In genomic region chr11:49086858-49087361, GRCm38 (mm10) we compare ENCODE assay signal across 11 mouse cellular contexts. TPM values are rescaled to one million over a fixed set of nuclear protein-coding genes. Genes with fewer than 3 reads are reported as not detected.
DNase-seq lines count a peak whose midpoint lies in the region; ATAC-seq lines count a peak whose summit lies in the region.
"Had no signal": no experiment of that assay in that cellular context is flagged by ENCODE, and none has a peak within 500 bp of the region (broad histone marks: within the 10 kb centered on the region; RNA-seq: fewer than 3 reads in every experiment).

No protein-coding gene starts in this region.

- H3K36me3 ChIP-seq in heart, embryonic 16.5 days (ENCODE audit: control insufficient read depth, insufficient read depth), result no peaks in the 10 kb centered on the region
- no peaks in the 10 kb centered on the region for H3K36me3 ChIP-seq in heart, embryonic 10.5 days
- H3K36me3 ChIP-seq in erythroblast, embryonic 14.5 days (ENCODE audit: control insufficient read depth), result no peaks in the 10 kb centered on the region
- peaks cover 64% of the 10 kb centered on the region for H3K36me3 ChIP-seq in megakaryocyte, embryonic 14.5 days (replicated peaks; ENCODE audit: low read length)
- H3K36me3 ChIP-seq: embryonic facial prominence, embryonic 13.5 days; heart, embryonic 12.5 days; lung, embryonic 15.5 days had no signal

- 67% methylated on average over 6 of the region's 6 CpGs for WGBS in heart, embryonic 16.5 days
- WGBS in heart, embryonic 10.5 days, result 80% methylated on average over 6 of the region's 6 CpGs

- H3K4me1 ChIP-seq in heart, embryonic 16.5 days (ENCODE audit: control insufficient read depth, insufficient read depth, low read length), result peaks cover 2% of the 10 kb centered on the region; the same call in 1 of the 2 replicates
- H3K4me1 ChIP-seq in heart, embryonic 10.5 days, result peaks cover 8% of the 10 kb centered on the region
- H3K4me1 ChIP-seq in erythroblast, embryonic 14.5 days (ENCODE audit: control insufficient read depth), result peaks cover 84% of the 10 kb centered on the region
- peaks cover 97% of the 10 kb centered on the region for H3K4me1 ChIP-seq in megakaryocyte, embryonic 14.5 days

- no peaks in the 10 kb centered on the region for H3K27me3 ChIP-seq in heart, embryonic 16.5 days (ENCODE audit: control insufficient read depth, insufficient read depth, low read length)
- H3K27me3 ChIP-seq in heart, embryonic 10.5 days (ENCODE audit: insufficient read depth, poor library complexity, severe bottlenecking), result no peaks in the 10 kb centered on the region
- no peaks in the 10 kb centered on the region for H3K27me3 ChIP-seq in erythroblast, embryonic 14.5 days (ENCODE audit: control insufficient read depth)
- H3K27me3 ChIP-seq in megakaryocyte, embryonic 14.5 days (replicated peaks), result no peaks in the 10 kb centered on the region
- H3K27me3 ChIP-seq: embryonic facial prominence, embryonic 13.5 days; heart, embryonic 12.5 days; lung, embryonic 15.5 days had no signal

- H3K9me3 ChIP-seq in heart, embryonic 16.5 days (replicated peaks; ENCODE audit: control insufficient read depth, low read length), result no peaks in the 10 kb centered on the region
- no peaks in the 10 kb centered on the region for H3K9me3 ChIP-seq in heart, embryonic 10.5 days
- H3K9me3 ChIP-seq in erythroblast, embryonic 14.5 days (ENCODE audit: control insufficient read depth, low read length), result no peaks in the 10 kb centered on the region
- no peaks in the 10 kb centered on the region for H3K9me3 ChIP-seq in megakaryocyte, embryonic 14.5 days
- H3K9me3 ChIP-seq: embryonic facial prominence, embryonic 13.5 days; heart, embryonic 12.5 days; lung, embryonic 15.5 days had no signal

- no peak overlapping the region for H3K9ac ChIP-seq in heart, embryonic 16.5 days (ENCODE audit: low read length)
- H3K9ac ChIP-seq: embryonic facial prominence, embryonic 13.5 days; heart, embryonic 12.5 days; lung, embryonic 15.5 days had no signal

- peak overlapping the region; percentile 48; the same call in 1 of the 2 replicates for H3K27ac ChIP-seq in heart, embryonic 16.5 days (ENCODE audit: low read length)
- no peak overlapping the region for H3K27ac ChIP-seq in heart, embryonic 10.5 days
- H3K27ac ChIP-seq: embryonic facial prominence, embryonic 13.5 days had no signal

- no peak for DNase-seq in heart, embryonic 10.5 days (ENCODE audit: low spot score)
- peak; percentile 68 for DNase-seq in CD4-positive helper T cell, adult 2 months (ENCODE audit: low read depth, low spot score)
- DNase-seq in frontal cortex, adult 2 months (ENCODE audit: extremely low spot score in 1 of 2, low spot score in 1 of 2), result no peak
- no peak for DNase-seq in adrenal gland, adult 8-10 months
- no peak for DNase-seq in yolk sac, embryonic 10.5 days (ENCODE audit: low spot score)

- H3K4me3 ChIP-seq in heart, embryonic 16.5 days (ENCODE audit: low read length), result peak overlapping the region; percentile 25
- H3K4me3 ChIP-seq in heart, embryonic 10.5 days, result no peak overlapping the region
- peak overlapping the region; percentile 21 for H3K4me3 ChIP-seq in erythroblast, embryonic 14.5 days (replicated peaks)
- peak overlapping the region; percentile 89 for H3K4me3 ChIP-seq in megakaryocyte, embryonic 14.5 days (replicated peaks)
- H3K4me3 ChIP-seq: embryonic facial prominence, embryonic 13.5 days; heart, embryonic 12.5 days; lung, embryonic 15.5 days had no signal

- H3K4me2 ChIP-seq in heart, embryonic 16.5 days (ENCODE audit: low read depth, low read length), result peak overlapping the region; percentile 28; the same call in 1 of the 2 replicates
- H3K4me2 ChIP-seq: embryonic facial prominence, embryonic 13.5 days; heart, embryonic 12.5 days; lung, embryonic 15.5 days had no signal

- no peak; the same call in 1 of the 2 replicates for ATAC-seq in heart, embryonic 16.5 days (replicated peaks; ENCODE audit: extremely low read depth, insufficient read depth, low FRiP score)

RNA-seq across cellular contexts. Expression of gene Ifi47, which starts 10.5 kb away (rescaled TPM):
- polyA plus RNA-seq in heart, embryonic 16.5 days (2015; fragmentation: Nextera tagmentation; extraction: Ambion mirVana), result 3.6 and 7.6 TPM in 2 replicates
- polyA plus RNA-seq in heart, embryonic 10.5 days (2016; fragmentation: Nextera tagmentation; extraction: Ambion mirVana), result 0.30 and 0.33 TPM in 2 replicates
- polyA plus RNA-seq in erythroblast, embryonic 14.5 days (2012), result not detected in 2 replicates
- 6.0 and 6.4 TPM in 2 replicates for polyA plus RNA-seq in megakaryocyte, embryonic 14.5 days (2012; ENCODE audit: insufficient read depth, low replicate concordance)
- polyA plus RNA-seq in frontal cortex, adult 2 months (2012; rRNA removed), result 1.7 and 2.0 TPM in 2 replicates
- 1 to 10 TPM; 4.4 to 7.4 (median 6.7) TPM for total RNA-seq in adrenal gland, adult 8-10 months (2022)

RNA-seq across cellular contexts. Expression of gene Tgtp2, which starts 22.9 kb away (rescaled TPM):
- polyA plus RNA-seq in heart, embryonic 16.5 days (2015; fragmentation: Nextera tagmentation; extraction: Ambion mirVana), result 3.8 and 8.0 TPM in 2 replicates
- polyA plus RNA-seq in heart, embryonic 10.5 days (2016; fragmentation: Nextera tagmentation; extraction: Ambion mirVana), result not detected in 2 replicates
- polyA plus RNA-seq in erythroblast, embryonic 14.5 days (2012), result not detected in 2 replicates
- polyA plus RNA-seq in megakaryocyte, embryonic 14.5 days (2012; ENCODE audit: insufficient read depth, low replicate concordance), result 0.45 TPM in 1 of 2 replicates, not detected in the other
- polyA plus RNA-seq in frontal cortex, adult 2 months (2012; rRNA removed), result 1.4 and 1.6 TPM in 2 replicates
- 1 to 10 TPM; 1.5 to 6.8 (median 3.8) TPM for total RNA-seq in adrenal gland, adult 8-10 months (2022)
- polyA plus RNA-seq: heart, embryonic 12.5 days had no signal

RNA-seq across cellular contexts. Expression of gene Olfr1396, which starts 27.8 kb away (rescaled TPM):
- 0.10 and 0.18 TPM in 2 replicates for polyA plus RNA-seq in heart, embryonic 16.5 days (2015; fragmentation: Nextera tagmentation; extraction: Ambion mirVana)
- polyA plus RNA-seq in heart, embryonic 10.5 days (2016; fragmentation: Nextera tagmentation; extraction: Ambion mirVana), result not detected in 2 replicates
- not detected in 2 replicates for polyA plus RNA-seq in erythroblast, embryonic 14.5 days (2012)
- polyA plus RNA-seq in megakaryocyte, embryonic 14.5 days (2012; ENCODE audit: insufficient read depth, low replicate concordance), result not detected in 2 replicates
- polyA plus RNA-seq in frontal cortex, adult 2 months (2012; rRNA removed), result not detected in 2 replicates
- total RNA-seq in adrenal gland, adult 8-10 months (2022), result 1 to 10 TPM; 1.8 to 5.0 (median 3.1) TPM
- polyA plus RNA-seq: embryonic facial prominence, embryonic 13.5 days; heart, embryonic 12.5 days; lung, embryonic 15.5 days had no signal

RNA-seq across cellular contexts. Expression of gene 9930111J21Rik2, which starts 35.9 kb away (rescaled TPM):
- 0.87 and 1.2 TPM in 2 replicates for polyA plus RNA-seq in heart, embryonic 16.5 days (2015; fragmentation: Nextera tagmentation; extraction: Ambion mirVana)
- polyA plus RNA-seq in heart, embryonic 10.5 days (2016; fragmentation: Nextera tagmentation; extraction: Ambion mirVana), result 0.05 and 0.09 TPM in 2 replicates
- 0.02 TPM in 1 of 2 replicates, not detected in the other for polyA plus RNA-seq in erythroblast, embryonic 14.5 days (2012)
- 0.57 TPM in 1 of 2 replicates, not detected in the other for polyA plus RNA-seq in megakaryocyte, embryonic 14.5 days (2012; ENCODE audit: insufficient read depth, low replicate concordance)
- polyA plus RNA-seq in frontal cortex, adult 2 months (2012; rRNA removed), result 1.3 TPM in 2 replicates
- total RNA-seq in adrenal gland, adult 8-10 months (2022), result 1 to 10 TPM; 3.1 to 6.9 (median 3.9) TPM

RNA-seq across cellular contexts. Expression of gene Olfr1395, which starts 55.2 kb away (rescaled TPM):
- not detected in 2 replicates for polyA plus RNA-seq in heart, embryonic 16.5 days (2015; fragmentation: Nextera tagmentation; extraction: Ambion mirVana)
- polyA plus RNA-seq in heart, embryonic 10.5 days (2016; fragmentation: Nextera tagmentation; extraction: Ambion mirVana), result not detected in 2 replicates
- not detected in 2 replicates for polyA plus RNA-seq in erythroblast, embryonic 14.5 days (2012)
- polyA plus RNA-seq in megakaryocyte, embryonic 14.5 days (2012; ENCODE audit: insufficient read depth, low replicate concordance), result not detected in 2 replicates
- polyA plus RNA-seq in frontal cortex, adult 2 months (2012; rRNA removed), result 0.04 and 0.11 TPM in 2 replicates
- not detected for total RNA-seq in adrenal gland, adult 8-10 months (2022)
- polyA plus RNA-seq: embryonic facial prominence, embryonic 13.5 days; heart, embryonic 12.5 days; lung, embryonic 15.5 days had no signal
